Mouse (Mus musculus) olfactory bulb, adult 2 months (tissue): ENCODE measurements at regions not wholly inside any gene's neighbourhood (a gene's known extent, or its start where the extent isn't known, plus 50 kb on each side); places are given as distances from the start of the nearest gene placed in this dataset.

Source experiments
- CTCF ChIP-seq: fragments of 200-500 bp; IDR thresholded peaks from 2 replicates; pipeline ENCODE4 v1.5.1; 2012; ENCODE audit warnings: low read depth, mild to moderate bottlenecking, low read length, moderate library complexity; ENCODE audit not compliant: insufficient read depth
- POLR2A ChIP-seq: fragments of 200-500 bp; IDR thresholded peaks from 2 replicates; pipeline ENCODE4 v1.6.1; 2012; ENCODE audit warnings: mild to moderate bottlenecking, low read depth, low read length, moderate library complexity; ENCODE audit not compliant: insufficient read depth

DNA sequence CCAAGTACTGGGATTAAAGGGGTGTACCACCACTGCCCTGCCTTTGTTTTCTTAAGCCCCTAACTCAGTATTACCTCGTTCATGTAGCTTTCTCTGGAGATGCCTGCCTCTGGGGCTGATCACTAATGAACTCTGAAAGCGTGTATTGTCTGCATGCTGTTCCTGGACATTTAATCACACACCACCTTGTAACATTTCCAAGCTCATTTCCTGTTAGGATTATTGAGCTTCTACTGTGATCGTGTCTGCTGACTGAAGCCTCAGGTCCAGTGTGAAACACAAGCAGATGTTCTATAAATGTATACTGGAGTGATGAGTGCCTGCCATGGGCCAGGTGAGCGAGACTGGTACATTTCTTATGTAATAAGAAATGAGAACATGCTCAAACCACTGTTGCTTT, 398.6 kb downstream of the Brinp2 start:
- TF ChIP-seq CTCF (no peak), POLR2A (no peak)
